Mouse (Mus musculus): ENCODE data around the gene Arhgef7. TPM values are rescaled to one million over a fixed set of nuclear protein-coding genes. Genes with fewer than 3 reads are reported as not detected.
"Not testable (repeated sequence)": the region's sequence is repeated elsewhere in the genome, so short reads cannot be mapped to it uniquely, and the experiment has no call there.

The Arhgef7 gene
- total and polyA plus RNA-seq, 3 experiments = 29.9 to 41.8 (median 39.3) TPM

GRCm38 (mm10) chr8:11834200-11834599, 106.7 kb downstream of the Arhgef7 start:
- DNase-seq = no peak

- DNase-seq = no peak
Measured at GRCm38 (mm10) chr8:11834691-11835090, 107.2 kb downstream of the Arhgef7 start.

DNA sequence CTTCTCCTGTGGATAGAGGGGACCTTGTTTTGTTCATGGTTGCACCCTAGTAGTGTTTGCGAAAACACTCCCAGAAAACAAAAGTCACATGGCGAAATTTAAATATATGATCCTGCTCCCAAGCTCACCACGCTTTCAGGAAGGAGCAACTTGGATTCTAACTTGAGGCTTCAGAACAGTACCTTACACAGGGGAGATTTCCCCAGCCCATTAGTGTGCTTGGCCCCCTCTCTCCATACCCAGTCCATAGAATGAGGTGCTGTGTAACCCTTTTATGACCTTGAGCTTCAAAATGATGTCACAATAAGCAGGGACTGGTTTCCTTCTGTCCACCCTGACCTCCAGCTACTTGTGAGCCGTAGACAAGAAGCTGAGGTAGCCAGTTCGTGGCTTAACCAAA, 112.7 kb downstream of the Arhgef7 start, which contains the start of gene Tex29:
Tex29 (plus strand) TSS at position 301 of the 400 bp plus-strand sequence.
- DNase-seq = no peak

GRCm38 (mm10) chr8:11841571-11841970, 114.0 kb downstream of the Arhgef7 start:
- DNase-seq = no peak

GRCm38 (mm10) chr8:11842757-11843156, 115.2 kb downstream of the Arhgef7 start:
- no peak for DNase-seq

- DNase-seq = no peak
Measured at GRCm38 (mm10) chr8:11843677-11844315, 116.3 kb downstream of the Arhgef7 start.

DNA sequence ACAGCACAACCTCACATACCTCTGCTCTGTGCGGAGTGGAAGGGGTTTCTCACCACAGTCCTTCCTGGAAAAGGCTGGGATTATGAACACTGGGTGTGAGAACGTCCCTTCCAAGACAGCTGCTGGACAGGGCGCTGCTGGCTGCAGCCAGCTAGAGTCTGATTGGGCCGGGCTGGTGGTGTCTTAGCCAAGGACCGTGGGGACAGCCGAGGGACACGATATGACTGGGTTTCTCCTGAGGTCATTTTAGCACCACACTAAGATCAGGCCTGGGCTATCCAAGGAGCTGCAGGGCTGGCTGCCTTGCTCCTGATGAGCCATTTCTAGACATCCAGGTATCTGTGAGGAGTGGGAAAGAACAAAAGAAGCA, 116.8 kb downstream of the Arhgef7 start:
- no peak for DNase-seq

DNA sequence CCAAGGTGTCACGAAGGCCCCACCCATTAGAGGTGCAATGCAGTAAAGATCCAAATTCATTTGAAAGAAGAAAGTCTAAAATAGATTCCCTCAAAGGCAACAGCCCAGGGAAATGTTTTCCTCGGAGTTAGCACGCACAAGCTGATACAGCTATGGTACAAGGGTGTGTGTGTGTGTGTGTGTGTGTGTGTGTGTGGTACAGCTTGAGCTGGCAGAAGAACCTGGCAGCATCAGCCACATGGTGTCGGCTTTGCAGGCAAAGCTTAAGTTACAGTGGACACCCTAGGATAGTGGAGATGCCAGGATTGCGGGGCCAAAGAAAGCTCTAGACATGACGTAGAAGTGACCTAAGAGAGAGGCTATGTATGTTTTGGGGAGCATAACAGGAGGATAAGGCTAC, 119.3 kb downstream of the Arhgef7 start:
- no peak for DNase-seq

GRCm38 (mm10) chr8:11867832-11868231, 140.3 kb downstream of the Arhgef7 start:
- no peak for DNase-seq

DNA sequence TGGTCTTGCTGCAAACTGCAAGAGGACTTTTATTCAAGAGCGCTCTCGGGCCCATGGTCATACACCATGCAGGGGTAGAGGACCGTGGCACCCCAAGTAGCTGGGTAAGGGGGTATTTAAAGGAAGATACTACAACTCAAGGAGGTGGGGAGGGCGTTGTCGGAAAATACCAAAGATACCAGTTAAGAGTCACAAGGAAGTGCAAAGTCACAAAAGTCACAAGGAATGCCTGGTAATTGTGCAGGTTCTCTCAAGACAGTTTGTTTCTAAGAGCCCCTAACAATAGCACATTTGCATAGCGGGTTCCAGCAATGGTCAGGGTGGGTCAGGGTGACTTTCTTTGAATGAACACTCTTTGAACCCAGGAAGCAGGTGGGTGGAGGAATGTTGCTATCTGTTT, 146.7 kb downstream of the Arhgef7 start:
- not testable (repeated sequence) for DNase-seq

DNA sequence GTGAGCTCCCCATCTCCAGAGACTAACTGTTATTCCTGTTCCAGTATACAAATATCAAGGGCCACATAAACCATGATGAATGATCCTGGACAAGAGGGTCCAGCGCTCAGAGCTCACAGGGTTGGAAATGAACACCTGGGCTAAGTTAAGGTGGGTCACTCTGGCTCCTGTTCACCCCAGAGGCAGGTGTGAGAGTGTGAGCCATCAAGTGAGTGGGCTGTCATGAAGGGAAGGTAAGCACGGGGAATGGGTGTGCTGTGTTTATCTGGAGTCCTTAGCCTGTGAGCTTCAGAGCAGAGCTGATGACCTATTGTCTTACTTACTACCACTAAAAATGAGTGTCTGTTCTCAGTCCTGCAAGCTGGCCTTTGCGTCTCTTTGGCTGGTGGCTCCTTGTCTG, 157.1 kb downstream of the Arhgef7 start:
- DNase-seq = no peak

Other genes starting within 250 kb of the Arhgef7 start
- 1 to 10 TPM; 7.9 to 9.6 TPM for gene Rab20, start 249.0 kb upstream of the Arhgef7 start, total RNA-seq (2021)
- 16.6 and 19.6 TPM in 2 replicates for gene Rab20, start 249.0 kb upstream of the Arhgef7 start, polyA plus RNA-seq (2012; rRNA removed)
- gene Naxd, start 230.2 kb upstream of the Arhgef7 start, total RNA-seq (2021) = 10 to 100 TPM; 67.2 to 75.3 TPM
- 103 and 114 TPM in 2 replicates for gene Naxd, start 230.2 kb upstream of the Arhgef7 start, polyA plus RNA-seq (2012; rRNA removed)
- 10 to 100 TPM; 48.0 to 58.2 TPM for gene Cars2, start 176.9 kb upstream of the Arhgef7 start, total RNA-seq (2021)
- 82.1 and 91.7 TPM in 2 replicates for gene Cars2, start 176.9 kb upstream of the Arhgef7 start, polyA plus RNA-seq (2012; rRNA removed)
- gene Ing1, start 172.2 kb upstream of the Arhgef7 start, total RNA-seq (2021) = 10 to 100 TPM; 36.2 to 40.3 TPM
- gene Ing1, start 172.2 kb upstream of the Arhgef7 start, polyA plus RNA-seq (2012; rRNA removed) = 8.8 and 9.8 TPM in 2 replicates
- 10 to 100 TPM; 36.0 to 44.7 TPM for gene Ankrd10, start 92.0 kb upstream of the Arhgef7 start, total RNA-seq (2021)
- gene Ankrd10, start 92.0 kb upstream of the Arhgef7 start, polyA plus RNA-seq (2012; rRNA removed) = 73.3 and 75.3 TPM in 2 replicates
- not detected for gene 1700016D06Rik, start 26.7 kb upstream of the Arhgef7 start, total RNA-seq (2021)
- gene 1700016D06Rik, start 26.7 kb upstream of the Arhgef7 start, polyA plus RNA-seq (2012; rRNA removed) = not detected in 2 replicates
- not detected for gene Tex29, start 112.8 kb downstream of the Arhgef7 start, total RNA-seq (2021)
- gene Tex29, start 112.8 kb downstream of the Arhgef7 start, polyA plus RNA-seq (2012; rRNA removed) = 0.16 TPM in 1 of 2 replicates, not detected in the other